Mouse (Mus musculus): ENCODE measurements around the gene Sfmbt2. TPM values are rescaled to one million over a fixed set of nuclear protein-coding genes. Genes with fewer than 3 reads are reported as not detected.
"Not testable (repeated sequence)": the region's sequence is repeated elsewhere in the genome, so short reads cannot be mapped to it uniquely, and the experiment has no call there.

Sfmbt2 gene
- 1 to 10 TPM; 3.1 to 5.2 TPM for total RNA-seq (2021)

DNA sequence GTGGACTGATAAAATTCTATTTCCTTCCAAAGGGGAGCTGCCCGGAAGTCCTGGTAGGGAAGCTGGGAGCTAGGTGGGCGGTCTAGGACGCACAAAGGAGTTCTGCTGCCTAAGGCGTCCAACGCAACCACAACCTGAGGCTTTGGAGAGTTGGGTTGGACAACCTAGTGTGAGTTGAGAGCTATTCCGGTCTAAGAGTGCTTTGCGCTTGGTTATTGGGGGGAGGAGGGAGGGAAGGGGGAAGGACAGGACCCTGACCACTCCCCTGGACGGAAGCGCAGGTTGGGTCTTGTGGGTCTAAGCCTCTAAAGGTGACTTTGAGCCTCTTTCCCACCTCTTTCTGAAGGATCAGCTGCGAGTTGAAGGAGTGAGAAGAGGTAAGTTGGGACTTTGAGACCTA, at the start of gene Sfmbt2:
Gene Sfmbt2 (plus strand): TSS at position 335 of the 400 bp plus-strand sequence.
- no peak for DNase-seq (ENCODE audit: extremely low spot score in 1 of 2, low spot score in 1 of 2)

DNA sequence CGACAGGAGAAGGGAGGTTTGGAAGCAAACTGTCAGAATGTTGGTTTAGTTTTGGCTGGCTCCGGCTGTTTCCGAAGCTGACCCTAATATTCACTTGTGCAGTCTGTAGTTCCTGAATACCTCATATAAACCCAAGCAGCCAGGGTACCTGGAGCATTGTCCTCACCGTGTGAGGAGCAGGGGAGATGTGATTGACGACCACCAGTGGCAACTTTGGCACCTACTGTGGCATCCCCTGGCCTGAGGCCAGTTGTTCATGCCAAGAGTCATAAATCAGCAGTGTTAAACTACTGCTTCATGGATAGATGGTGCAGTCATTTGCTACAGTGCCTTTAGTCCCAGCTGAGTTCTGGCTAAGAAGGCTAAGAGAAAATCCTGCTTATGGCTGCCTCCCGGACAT, 49.2 kb upstream of the Sfmbt2 start:
- DNase-seq (ENCODE audit: extremely low spot score in 1 of 2, low spot score in 1 of 2), result no peak

DNA sequence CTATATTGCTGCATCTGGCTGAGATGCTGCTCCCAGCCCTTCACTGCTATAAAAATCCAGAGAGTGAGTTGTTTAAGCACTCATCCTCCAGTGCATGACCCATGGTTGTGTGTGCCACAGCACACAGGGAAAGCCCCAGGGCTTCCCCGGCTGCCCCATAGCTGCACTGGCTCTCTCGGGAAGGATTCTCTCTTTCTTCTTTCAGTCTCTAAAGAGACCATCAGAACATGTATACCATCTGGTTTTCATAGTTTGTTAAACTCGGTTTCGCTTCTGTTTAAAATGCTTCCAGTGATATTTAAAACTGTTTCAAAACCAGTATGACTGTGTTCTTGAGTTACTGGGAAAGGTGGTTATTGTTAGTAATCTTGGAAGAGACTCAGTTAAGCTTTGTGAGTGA, 47.1 kb upstream of the Sfmbt2 start:
- DNase-seq (ENCODE audit: extremely low spot score in 1 of 2, low spot score in 1 of 2), result no peak

DNA sequence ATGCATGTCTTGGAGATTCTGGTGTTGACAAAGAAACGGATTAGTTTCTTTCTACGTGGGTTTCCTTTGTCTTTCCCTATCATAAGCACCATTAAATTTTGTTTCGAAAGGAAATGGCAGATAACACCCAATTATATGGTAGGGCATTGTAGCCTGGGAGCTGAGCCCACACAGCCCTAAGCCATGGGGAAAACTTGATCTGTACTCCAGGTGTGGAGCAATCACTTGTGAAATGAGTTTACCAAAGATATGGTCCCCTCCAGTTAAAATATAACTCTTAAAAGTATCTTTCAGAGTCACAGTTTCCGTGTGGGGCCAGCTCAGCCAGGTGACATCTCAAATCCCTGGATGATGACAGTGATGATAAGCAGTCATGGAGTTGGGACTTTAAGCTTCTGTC, 45.3 kb upstream of the Sfmbt2 start:
- no peak for DNase-seq (ENCODE audit: extremely low spot score in 1 of 2, low spot score in 1 of 2)

DNA sequence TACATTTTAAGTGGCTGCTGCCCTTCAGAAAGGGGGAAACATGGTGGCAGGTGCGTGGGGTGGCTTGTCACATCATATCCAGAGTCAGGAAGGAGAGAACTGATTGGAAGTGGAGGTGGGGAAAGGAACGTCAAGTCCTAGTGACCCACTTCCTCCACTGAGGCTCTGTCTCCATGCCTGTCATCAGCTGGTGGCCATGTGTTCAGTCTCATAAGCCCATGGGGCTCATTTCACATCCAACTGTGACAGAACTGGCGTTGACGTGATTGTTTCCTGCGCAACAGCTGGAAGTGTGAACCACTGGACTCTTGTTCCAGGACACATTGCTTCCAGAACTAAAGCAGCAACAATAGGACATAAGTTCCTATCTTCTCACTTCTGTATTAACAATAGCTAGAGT, 40.1 kb upstream of the Sfmbt2 start:
- no peak for DNase-seq (ENCODE audit: extremely low spot score in 1 of 2, low spot score in 1 of 2)

DNA sequence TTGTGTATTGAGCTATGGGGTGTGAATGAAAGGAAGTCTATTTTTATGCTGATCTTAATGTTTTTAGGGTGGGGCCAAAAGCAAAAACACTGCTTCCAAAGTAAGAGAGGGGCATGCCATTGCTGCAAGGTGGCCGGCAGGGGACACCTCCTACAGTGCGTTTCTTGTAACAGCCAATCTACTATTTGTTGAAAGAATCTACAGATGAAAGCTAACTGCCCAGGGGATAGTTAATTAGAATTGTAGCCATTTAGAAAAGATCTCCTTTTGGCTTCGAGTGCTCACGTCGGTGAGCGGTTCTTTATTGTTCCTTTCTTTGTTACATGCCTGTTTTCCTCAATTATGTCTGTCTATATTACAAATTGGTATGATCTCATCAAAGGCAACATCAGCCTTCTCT, 36.0 kb upstream of the Sfmbt2 start:
- no peak for DNase-seq (ENCODE audit: extremely low spot score in 1 of 2, low spot score in 1 of 2)

DNA sequence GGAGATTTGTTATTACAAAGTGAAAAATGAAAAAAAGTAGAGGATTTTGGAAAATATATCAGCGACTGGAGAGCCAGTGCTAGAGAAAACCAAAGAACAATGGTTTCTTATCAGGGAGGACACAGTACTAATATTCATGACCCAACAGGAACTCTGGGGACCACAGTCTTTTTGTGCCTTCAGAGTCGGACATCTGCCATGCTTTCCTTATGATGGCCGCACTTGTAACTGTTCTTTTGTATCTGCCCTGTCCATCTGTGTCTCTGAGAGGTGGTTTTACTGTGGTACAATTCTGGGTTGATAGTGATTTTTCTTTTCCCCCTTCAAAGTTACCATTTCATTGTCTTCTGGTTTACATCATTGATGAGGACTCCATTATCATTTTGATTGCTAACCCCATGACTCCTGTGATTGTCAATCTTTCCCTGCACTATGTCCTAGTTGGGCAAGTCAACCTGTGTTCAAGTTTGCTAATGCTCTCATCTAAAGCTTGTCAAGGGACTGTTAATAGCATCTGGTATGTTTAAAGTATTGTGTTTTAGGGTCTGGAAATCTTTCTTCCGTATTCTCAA, 35.2 kb upstream of the Sfmbt2 start:
- no peak for DNase-seq (ENCODE audit: extremely low spot score in 1 of 2, low spot score in 1 of 2)

DNA sequence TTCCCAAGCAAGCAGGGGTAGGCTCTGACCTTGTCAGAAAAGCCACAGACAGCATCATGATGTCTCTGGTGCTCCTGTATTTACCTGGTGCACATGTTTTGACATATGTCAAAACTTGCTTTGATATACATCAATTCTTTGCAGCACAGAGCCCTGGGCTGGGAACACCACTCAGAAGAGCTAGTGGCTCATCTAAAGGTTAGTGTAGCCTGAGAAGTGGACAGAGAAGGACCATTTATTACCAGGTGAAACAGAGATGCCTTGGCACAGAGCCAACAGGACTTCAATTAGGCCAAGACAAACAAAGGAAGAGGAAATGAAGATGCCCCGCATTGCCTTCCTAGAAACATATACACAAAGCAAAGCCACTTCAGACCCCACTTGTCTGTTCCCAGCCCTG, 30.3 kb upstream of the Sfmbt2 start:
- no peak for DNase-seq (ENCODE audit: extremely low spot score in 1 of 2, low spot score in 1 of 2)

DNA sequence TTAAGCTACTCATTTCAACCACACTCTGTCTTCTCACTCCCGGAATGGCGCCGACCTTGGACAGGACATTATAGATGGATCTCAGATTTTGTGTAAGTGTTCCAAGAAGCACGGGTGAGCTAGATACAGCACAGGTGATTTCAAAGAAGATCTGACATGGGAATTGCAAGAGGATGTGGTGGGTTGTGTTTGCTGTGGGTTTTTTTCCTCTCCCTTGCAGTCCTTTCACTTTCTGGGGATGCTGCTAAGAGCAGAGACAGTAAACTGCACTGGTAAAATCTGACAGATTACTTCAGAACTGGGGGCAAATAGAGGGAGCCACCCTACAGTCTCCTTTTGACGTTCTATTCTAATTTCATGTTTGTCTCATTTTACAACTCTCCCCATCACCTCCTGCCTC, 26.8 kb upstream of the Sfmbt2 start:
- no peak for DNase-seq (ENCODE audit: extremely low spot score in 1 of 2, low spot score in 1 of 2)

DNA sequence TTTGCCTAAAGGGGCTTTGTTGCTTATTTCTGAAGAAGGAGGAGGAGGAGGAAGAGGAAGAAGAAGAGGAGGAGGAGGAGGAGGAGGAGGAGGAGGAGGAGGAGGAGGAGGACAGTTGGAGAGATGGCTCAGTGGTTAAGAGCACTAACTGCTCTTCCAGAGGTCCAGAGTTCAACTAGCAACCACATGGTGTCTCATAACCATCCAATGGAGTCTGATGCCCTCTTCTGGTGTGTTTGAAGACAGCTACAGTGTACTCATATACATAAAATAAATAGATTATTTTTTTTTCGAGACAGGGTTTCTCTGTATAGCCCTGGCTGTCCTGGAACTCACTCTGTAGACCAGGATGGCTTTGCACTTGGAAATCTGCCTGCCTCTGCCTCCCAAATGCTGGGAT, 26.2 kb upstream of the Sfmbt2 start:
- not testable (repeated sequence) for DNase-seq (ENCODE audit: extremely low spot score in 1 of 2, low spot score in 1 of 2)

DNA sequence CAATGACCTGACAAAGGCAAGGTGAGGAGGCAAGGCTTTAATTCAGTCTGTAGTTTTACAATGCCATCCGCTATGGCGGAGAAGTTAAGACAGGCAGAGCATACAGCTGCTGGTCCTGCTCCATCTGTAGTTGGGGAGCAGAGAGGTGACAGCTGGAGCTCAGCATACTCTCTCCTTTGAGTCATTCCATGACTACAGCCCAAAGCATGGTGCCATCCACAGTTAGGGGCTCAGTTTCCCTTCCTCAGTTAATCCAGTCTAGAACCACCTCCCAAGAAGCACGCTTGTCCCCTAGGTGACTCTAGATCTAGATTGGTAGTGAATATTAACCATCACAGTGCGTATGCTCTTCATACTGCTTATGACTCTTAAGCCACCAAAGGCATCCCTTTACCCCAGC, 23.1 kb upstream of the Sfmbt2 start:
- DNase-seq (ENCODE audit: extremely low spot score in 1 of 2, low spot score in 1 of 2), result no peak

DNA sequence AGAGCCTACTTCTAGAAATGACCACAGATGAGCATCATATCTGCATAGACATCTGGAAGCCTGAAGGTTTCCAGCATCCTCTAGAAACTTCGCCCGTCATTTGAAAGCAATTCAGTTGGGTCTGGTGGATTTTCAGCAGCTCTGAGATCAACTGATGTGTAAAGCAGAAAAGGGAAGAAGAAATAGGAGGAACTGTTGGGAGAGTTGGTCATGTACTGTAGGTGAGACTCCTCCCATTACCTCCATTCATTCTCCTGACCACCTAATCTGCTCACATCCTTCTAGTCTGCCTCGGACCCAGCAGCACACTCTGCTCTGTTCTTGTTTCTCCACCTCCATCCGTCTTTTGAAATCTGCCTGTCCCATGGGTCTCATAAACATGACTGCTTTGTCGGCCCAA, 22.3 kb upstream of the Sfmbt2 start:
- DNase-seq (ENCODE audit: extremely low spot score in 1 of 2, low spot score in 1 of 2), result no peak

DNA sequence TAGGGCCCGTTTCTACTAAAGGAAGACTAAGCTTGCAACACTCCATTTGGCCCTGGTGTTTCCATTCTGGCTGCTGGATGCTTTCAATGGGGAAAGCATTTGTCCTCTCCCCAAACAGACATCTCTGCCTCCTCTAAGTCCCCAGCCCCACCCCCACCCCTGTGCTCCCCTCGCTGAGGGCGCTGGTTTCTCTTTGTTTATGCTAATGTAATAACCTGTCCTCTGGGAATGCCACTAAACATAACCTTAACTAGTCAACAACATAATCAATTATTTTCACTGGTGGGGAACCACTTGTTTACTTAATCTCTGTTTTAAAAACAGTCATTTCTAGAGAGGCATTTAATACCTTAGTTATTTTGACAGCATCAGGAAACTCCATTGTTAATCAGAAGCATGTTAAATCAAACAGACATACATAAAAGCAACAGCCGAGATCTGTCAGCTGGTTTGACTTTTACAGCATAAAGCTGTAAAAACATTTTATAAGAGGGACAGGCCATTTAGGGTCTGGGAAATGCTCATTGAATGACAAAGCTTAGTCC, 20.0 kb upstream of the Sfmbt2 start:
- DNase-seq (ENCODE audit: extremely low spot score in 1 of 2, low spot score in 1 of 2), result no peak

DNA sequence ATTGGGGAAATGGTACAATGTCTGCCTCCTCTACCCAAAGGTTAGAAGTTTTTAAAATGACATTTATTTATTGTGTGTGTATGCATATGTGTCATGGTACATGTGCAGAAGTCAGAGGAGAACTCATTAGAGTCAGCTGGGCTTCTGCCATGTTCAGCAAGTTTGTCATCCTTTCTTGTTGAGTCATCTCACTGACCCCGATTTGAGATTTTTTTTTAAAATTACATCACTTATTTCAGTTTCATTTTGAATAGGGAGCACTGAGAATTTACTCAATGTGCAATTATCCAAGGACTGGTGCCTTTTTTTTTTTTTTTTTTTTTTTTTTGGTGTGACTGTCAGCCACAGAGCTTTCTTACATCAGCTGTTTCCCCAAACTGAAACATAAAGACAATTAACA, 19.2 kb upstream of the Sfmbt2 start:
- DNase-seq (ENCODE audit: extremely low spot score in 1 of 2, low spot score in 1 of 2), result no peak

DNA sequence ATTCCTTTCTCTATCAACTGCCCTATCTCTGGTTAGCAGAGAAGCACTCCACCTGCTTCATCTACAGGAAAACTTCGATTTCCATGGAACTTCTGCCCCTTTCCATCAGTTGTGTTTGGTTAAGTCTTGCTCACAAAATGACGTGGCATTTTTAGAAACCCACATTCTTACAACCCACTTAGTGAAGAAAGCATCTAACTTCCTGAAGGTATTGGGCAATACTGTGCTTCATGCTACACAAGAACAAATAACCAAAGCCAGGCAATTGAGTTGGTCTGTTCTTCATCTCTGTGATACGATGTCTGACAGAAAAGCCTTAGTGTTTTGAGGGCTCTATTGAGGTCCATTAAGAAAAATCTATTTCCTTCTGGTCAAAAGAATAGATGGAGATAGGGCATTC, 17.4 kb upstream of the Sfmbt2 start:
- DNase-seq (ENCODE audit: extremely low spot score in 1 of 2, low spot score in 1 of 2), result no peak

DNA sequence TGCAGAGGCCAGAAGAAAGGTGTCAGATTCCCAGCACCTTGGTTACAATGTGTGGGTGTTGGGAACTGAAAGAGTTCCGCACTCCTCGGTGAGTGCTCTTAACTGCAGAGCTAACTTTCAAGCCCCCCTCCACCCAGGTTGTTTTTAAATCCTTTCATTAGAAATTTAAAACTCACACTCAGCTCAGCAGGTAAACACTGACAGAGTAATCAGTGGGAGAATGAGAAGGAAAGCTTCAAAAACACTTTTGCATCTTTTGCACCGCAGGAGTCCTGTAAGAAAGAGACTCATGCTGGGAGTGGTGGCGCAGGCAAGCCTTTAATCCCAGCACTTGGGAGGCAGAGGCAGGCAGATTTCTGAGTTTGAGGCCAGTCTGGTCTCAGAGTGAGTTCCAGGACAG, 16.4 kb upstream of the Sfmbt2 start:
- DNase-seq (ENCODE audit: extremely low spot score in 1 of 2, low spot score in 1 of 2), result no peak

DNA sequence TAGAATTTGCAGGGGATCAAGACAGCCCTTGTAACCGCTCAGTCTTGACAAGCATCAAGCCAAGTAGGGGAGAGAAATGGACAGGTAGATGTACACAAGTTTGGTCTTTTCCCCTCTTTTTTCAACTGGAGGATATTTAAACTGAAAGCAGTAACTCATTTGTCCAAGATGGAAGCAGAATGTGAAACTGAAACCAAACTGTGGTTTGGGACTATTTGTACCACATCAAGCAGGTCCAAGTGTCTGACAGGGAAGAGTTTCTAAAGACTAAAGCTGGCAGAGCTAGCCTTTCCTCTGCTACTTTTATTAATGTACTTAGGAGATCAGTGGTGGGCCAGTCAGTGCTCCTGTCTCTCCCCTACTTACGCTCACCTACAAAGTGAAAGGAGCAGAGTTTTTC, 10.4 kb upstream of the Sfmbt2 start:
- no peak for DNase-seq (ENCODE audit: extremely low spot score in 1 of 2, low spot score in 1 of 2)

DNA sequence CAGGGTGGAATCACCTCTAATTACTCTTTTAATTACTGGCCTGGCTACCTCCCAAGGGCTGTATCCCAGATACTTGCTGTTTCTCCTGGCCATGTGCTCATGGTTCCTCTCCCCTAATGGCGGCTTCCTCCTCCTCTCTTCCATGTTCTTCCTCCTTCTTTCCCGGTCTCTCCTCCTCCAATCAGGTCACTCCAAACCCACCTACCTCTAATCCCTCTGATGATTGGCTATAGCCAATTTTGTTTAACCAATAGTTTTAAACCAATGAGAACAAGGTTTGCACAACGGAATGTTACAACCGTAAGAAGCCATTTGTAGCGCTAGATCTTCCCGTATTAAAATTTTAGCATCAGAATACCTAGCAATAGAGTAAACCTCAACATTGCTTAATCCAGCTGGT, 5.2 kb upstream of the Sfmbt2 start:
- DNase-seq (ENCODE audit: extremely low spot score in 1 of 2, low spot score in 1 of 2), result no peak

DNA sequence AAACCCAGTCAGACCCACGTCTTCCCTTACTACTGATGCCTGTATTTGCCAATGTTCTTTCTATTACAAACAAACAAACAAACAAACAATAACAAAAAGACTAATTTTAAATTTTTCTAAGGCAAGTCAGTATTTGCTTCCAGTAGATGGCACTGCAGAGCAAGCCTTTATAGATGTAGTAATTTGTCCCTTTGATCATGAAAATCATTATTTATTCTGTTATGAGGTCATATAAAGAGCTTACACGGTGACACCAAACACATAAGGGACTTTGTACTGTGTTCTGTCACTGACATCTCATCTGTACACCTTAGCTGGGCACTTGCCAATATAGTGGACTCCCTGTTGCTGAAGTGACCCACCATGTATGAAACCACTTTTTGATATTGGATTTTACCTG, 4.0 kb upstream of the Sfmbt2 start:
- DNase-seq (ENCODE audit: extremely low spot score in 1 of 2, low spot score in 1 of 2), result no peak

DNA sequence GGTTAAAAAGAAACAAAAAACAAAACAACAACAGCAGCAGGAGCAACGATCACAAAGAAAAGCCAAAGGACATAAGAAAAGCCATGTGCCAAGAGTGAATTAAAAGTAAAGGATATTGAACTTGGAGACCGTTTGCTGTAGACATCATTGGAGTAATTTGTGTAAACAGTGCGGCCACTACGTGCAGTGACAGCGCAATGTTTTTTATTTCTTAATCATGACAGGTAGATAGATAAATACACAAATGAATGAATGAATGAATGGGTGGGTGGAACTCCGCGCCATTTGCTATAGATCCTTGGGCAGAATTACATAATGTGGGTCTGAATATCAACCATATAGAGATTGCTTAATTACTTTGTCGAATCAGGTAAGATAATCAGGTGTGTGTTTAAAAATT, 634 bp upstream of the Sfmbt2 start:
- DNase-seq (ENCODE audit: extremely low spot score in 1 of 2, low spot score in 1 of 2), result no peak

DNA sequence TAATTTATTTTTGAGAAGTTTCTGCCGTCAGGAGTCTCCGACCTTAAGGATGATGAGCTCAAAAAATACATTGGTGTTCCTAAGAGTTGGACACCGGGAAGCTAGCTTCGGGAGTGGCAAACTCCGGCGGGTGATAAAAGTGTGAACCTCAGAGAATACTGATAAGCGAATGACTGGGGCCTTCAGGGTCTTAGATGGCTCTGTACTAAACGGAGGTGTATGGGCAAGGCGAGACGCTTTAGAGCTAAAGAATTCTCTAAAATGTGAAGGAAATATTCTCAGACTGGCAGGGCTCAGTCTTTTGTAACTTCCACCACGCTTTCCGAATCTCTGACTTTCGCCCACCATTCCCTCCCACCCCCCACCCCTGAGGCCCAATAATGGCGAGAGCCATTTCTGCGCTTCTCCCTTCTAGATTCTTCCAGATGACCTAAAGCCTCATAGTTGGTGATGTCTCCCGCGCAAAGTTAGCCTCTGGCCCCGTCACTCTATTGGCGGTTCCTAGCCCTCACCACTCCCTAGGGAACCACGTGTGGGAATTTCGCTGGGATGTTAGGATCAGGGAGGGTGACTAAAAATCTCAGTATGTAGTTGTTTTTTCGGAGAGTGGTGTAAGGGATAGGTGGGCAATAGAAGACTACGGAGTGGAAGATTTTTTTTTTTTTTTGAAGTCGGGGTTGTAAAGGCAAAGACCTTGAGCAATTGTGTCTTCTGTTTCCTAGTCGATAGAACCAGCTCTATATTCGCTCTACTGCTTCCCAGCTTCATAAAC, 563 bp downstream of the Sfmbt2 start:
- DNase-seq (ENCODE audit: extremely low spot score in 1 of 2, low spot score in 1 of 2), result no peak

DNA sequence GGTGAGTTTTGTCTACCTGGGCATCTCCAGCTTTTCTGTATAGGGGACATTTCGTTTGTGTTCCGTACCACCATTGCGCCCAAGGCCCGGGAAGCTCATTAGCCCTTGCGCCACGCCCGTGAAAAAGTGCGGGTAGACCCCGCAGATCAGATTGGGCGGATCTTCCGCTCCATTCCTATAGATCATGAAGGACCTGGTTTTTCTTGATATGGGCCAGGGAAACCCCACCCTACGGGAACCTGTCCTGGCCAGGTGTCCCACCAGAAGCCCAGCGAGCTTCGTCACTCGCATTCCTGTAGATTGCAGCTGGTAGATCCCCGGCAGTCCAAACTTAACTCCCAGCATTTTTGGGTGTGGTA, 1.1 kb downstream of the Sfmbt2 start:
- DNase-seq (ENCODE audit: extremely low spot score in 1 of 2, low spot score in 1 of 2), result no peak
